Mouse (Mus musculus): ENCODE data around the gene Isg20. TPM values are rescaled to one million over a fixed set of nuclear protein-coding genes. Genes with fewer than 3 reads are reported as not detected.

Isg20 gene
- 124 and 150 TPM in 2 replicates for polyA plus RNA-seq (2012; rRNA removed)

DNA sequence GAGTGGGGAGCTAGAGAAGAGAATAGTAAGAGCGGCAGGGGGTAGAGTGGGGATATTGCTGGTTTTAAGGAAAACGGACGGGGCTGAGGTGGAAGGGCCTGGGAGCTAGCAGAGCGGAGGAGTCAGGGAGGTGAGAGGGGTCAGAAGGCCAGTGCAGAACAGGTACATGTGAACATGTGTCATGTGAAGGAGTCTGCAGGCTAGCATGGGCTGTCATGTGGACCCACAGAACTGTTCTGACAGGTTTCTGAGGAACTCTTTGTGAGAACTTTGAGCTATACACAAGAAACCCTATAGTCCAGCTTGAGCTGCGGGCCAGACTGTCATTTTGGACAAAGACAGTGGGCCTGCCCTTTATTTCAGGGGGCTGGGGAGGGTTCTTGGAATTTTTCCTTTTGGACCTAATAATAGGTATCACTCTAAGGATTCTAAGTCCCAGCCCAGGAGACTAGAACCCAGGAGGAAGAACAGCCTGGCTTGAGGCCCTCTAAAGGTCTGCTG lies at the start of gene Isg20:
Gene Isg20, plus strand, starts transcription at position 451 of the 501 bp plus-strand sequence.

DNA sequence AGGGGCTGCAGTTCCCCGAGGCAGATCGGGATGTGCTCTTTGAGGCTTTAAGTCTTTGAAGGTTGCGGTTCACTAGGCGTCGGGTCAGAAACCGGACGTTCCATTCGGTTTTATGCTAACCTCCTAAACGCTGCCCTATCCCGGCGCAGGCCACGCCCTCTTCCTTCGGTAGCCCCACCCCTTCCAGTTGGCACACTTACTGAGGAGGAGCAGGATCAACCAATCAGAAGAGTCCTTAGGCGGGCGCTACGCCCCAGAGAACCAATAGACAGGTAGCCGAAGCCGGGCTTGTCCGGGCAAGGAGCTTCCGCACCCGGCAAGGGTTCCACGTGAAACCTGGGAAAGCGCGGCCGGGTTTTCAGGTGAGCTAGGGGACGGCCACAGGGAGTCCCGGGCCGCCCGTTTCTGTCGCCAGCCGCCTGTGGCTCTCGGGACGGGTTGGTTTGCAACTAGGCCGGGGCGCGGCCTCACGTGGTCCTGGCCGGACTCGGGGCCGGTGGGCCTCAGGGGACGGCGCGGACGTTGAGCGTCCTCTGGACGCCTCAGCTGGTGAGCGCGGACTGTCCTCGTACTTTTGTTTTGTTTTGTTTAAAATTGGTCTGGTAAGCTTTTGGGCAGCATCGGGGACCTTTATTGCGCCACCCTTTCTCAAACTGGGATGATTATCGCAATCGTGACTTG lies 17.4 kb upstream of the Isg20 start, which contains the start of gene Aen:
Gene Aen, plus strand, starts transcription at position 202 of the 681 bp plus-strand sequence.

Other genes starting within 250 kb of the Isg20 start
- 0.44 and 0.55 TPM in 2 replicates for gene Ntrk3, start 175.4 kb upstream of the Isg20 start, polyA plus RNA-seq (2012; rRNA removed)
- 29.8 and 30.2 TPM in 2 replicates for gene Mrps11, start 130.3 kb upstream of the Isg20 start, polyA plus RNA-seq (2012; rRNA removed)
- gene Mrpl46, start 129.9 kb upstream of the Isg20 start, polyA plus RNA-seq (2012; rRNA removed), result 17.1 and 18.7 TPM in 2 replicates
- 4.5 and 5.2 TPM in 2 replicates for gene Det1, start 66.2 kb upstream of the Isg20 start, polyA plus RNA-seq (2012; rRNA removed)
- gene Aen, start 17.6 kb upstream of the Isg20 start, polyA plus RNA-seq (2012; rRNA removed), result 10.2 and 11.3 TPM in 2 replicates
- under 0.01 and 0.01 TPM in 2 replicates for gene Acan, start 140.1 kb downstream of the Isg20 start, polyA plus RNA-seq (2012; rRNA removed)
- 0.05 and 0.06 TPM in 2 replicates for gene Hapln3, start 217.6 kb downstream of the Isg20 start, polyA plus RNA-seq (2012; rRNA removed)
- gene Mfge8, start 235.6 kb downstream of the Isg20 start, polyA plus RNA-seq (2012; rRNA removed), result 45.7 and 46.0 TPM in 2 replicates